Mouse (Mus musculus): ENCODE data around the gene Alcam. TPM values are rescaled to one million over a fixed set of nuclear protein-coding genes. Genes with fewer than 3 reads are reported as not detected.

The Alcam gene
- total RNA-seq, 2 experiments from 2014 or later = 0.31 to 0.59 TPM

- Histone ChIP-seq H3K27ac (no peak overlapping the region), H3K4me3 (no peak overlapping the region)
- no peak for DNase-seq
- TF ChIP-seq CTCF (IDR thresholded peaks at IDR 0.05) = no peak
- intact Hi-C loops (cut with DNase I) = no loop called here
These were observed 70.3 kb downstream of the Alcam start for GRCm38 (mm10) chr16:52383456-52384185.

GRCm38 (mm10) chr16:52378811-52379597 lies 74.9 kb downstream of the Alcam start:
- H3K27ac ChIP-seq = no peak overlapping the region
- no peak for DNase-seq
- TF ChIP-seq CTCF (IDR thresholded peaks at IDR 0.05) = no peak
- no peak overlapping the region for H3K4me3 ChIP-seq
- intact Hi-C loops (cut with DNase I) = no loop called here

GRCm38 (mm10) chr16:52376827-52377226 lies 77.0 kb downstream of the Alcam start:
- no peak for TF ChIP-seq CTCF (IDR thresholded peaks at IDR 0.05)
- intact Hi-C loops (cut with DNase I) = no loop called here
- DNase-seq = no peak
- Histone ChIP-seq H3K4me3 (no peak overlapping the region), H3K27ac (no peak overlapping the region)

GRCm38 (mm10) chr16:52371956-52372355 lies 81.9 kb downstream of the Alcam start:
- no peak for TF ChIP-seq CTCF (IDR thresholded peaks at IDR 0.05)
- intact Hi-C loops (cut with DNase I) = no loop called here
- no peak overlapping the region for H3K4me3 ChIP-seq
- no peak overlapping the region for H3K27ac ChIP-seq
- no peak for DNase-seq

DNA sequence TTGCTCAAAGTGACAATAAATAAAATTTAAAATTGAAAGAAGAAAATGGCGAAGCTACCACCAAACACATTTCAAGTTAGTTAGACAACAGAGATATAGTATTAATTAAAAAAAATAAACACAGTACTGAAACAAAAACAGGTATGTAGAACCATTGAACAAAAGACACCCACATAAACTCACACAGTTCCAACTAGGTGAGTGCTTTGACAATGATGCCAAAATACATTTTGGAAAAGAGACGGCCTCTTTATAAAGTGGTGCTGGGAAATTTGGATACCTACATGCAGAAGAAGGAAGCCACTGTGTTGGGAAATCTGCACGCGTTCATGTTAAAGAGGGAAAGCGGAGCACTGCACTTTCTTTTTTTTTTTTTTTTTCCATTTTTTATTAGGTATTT lies 85.4 kb downstream of the Alcam start:
- intact Hi-C loops (cut with DNase I) = no loop called here
- H3K4me3 ChIP-seq = no peak overlapping the region
- H3K27ac ChIP-seq = no peak overlapping the region
- no peak for TF ChIP-seq CTCF (IDR thresholded peaks at IDR 0.05)
- DNase-seq = no peak

DNA sequence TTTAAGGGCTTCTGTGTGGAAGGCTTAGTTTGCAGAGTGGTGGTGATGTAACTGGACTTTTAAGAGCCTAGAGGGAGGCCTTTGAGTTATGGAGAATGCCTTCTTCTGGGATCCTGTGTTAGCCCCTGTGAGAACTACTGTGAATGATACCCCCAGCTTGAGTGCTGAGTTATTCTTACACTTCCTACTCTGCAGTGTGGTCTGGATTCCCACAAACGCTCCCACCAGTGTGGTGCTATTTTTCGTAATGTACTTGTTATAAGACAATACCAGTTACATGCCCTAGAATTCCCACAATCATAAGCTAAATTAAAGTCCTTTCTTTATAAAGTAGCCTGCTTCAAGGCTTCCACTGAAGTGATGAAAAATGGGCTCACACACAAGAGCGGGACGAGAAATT lies 87.0 kb downstream of the Alcam start:
- intact Hi-C loops (cut with DNase I) = no loop called here
- no peak overlapping the region for H3K4me3 ChIP-seq
- TF ChIP-seq CTCF (IDR thresholded peaks at IDR 0.05) = no peak

GRCm38 (mm10) chr16:52363944-52364511 lies 89.8 kb downstream of the Alcam start:
- no peak for TF ChIP-seq CTCF (IDR thresholded peaks at IDR 0.05)
- intact Hi-C loops (cut with DNase I) = no loop called here
- Histone ChIP-seq H3K4me3 (no peak overlapping the region), H3K27ac (no peak overlapping the region)
- no peak for DNase-seq

More for the DNA sequence above, 87.0 kb downstream of the Alcam start:
- no peak overlapping the region for H3K27ac ChIP-seq
- no peak for DNase-seq

DNA sequence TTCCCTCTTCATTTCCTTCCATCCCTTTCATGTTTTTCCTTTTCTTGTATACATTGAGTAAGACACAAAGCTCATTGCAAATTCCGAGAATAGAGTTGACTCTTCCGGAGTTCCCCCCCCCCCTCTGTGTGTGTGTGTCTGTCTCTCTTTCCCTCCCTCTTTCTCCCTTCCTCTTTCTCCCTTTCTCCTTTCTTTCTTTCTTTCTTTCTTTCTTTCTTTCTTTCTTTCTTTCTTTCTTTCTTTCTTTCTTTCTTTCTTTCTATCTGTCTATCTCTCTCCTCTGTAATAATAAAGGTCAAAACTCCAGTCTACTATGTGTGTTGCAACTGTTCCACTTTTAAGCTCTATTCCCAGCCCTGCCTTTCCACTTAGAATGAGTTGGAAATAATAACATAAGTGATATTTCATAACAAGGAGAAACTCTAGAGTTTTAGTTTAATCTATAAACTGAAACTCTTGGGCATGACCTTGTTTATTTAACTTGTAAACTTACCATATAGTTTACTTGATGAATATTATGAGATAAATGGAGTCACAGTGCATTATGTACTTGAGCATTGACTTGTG lies 110.3 kb downstream of the Alcam start:
- Histone ChIP-seq H3K4me3 (no peak overlapping the region), H3K27ac (no peak overlapping the region)
- intact Hi-C loops (cut with DNase I) = no loop called here
- no peak for TF ChIP-seq CTCF (IDR thresholded peaks at IDR 0.05)
- no peak for DNase-seq

DNA sequence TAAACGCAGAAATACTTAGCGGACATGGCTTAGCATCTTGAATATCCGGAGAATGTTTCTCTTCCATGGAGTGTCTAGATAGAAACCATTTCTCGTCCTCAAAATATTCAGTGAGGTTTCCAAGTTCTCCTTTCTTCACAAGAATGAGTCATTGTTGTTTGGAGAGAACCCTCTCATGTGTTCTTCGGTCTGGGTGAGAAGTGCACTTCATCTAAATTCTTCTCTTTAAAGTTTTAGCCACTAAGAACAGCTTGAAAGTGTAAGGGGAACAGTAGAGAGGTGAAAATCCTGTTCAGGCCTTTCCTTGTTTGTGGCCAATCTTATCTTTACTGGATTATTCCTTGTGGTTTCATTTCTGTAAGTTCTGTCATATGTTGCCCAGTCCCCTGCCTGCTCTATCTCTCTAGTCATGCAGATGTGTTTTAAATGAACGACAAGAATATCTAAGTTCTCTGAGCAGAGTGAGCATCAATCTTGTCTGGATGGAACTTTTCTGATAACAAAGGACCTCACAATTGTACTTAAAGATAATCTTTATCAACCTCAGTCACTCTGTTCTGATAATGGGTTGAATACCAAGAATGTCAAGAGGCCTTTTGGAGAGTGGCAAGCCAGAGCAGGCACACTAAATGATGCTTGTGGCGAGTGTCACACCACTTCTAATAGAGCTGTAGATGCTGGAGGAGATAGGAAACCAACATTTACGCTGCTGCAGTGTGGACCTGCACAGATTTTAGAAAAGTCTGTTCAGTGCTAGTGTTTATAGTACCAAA lies 111.0 kb downstream of the Alcam start:
- Histone ChIP-seq H3K4me3 (no peak overlapping the region), H3K27ac (no peak overlapping the region)
- no peak for TF ChIP-seq CTCF (IDR thresholded peaks at IDR 0.05)
- intact Hi-C loops (cut with DNase I) = no loop called here
- DNase-seq = no peak

GRCm38 (mm10) chr16:52334084-52334483 lies 119.8 kb downstream of the Alcam start:
- no peak for DNase-seq
- intact Hi-C loops (cut with DNase I) = no loop called here
- Histone ChIP-seq H3K4me3 (no peak overlapping the region), H3K27ac (no peak overlapping the region)
- TF ChIP-seq CTCF (IDR thresholded peaks at IDR 0.05) = no peak

DNA sequence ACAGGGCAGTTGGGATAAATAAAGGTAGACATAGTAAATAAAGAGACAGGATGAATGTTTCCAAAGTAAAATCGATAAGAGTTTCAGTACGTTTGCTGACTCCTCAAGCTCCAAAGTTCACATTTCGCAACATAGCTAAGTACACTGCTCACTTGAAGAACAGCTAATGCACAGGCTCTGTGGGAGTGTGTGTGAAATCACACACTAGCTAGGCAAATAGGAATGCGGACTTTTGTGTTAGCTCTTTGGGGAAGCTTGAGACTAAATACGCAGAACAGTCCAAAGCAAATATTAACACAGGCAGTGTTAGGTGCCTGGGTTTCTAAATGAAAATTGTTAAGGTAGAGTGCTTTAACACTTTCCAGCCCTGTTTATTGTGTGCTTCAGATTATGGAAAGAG lies 120.2 kb downstream of the Alcam start:
- intact Hi-C loops (cut with DNase I) = no loop called here
- TF ChIP-seq CTCF (IDR thresholded peaks at IDR 0.05) = no peak
- DNase-seq = no peak
- no peak overlapping the region for H3K4me3 ChIP-seq
- H3K27ac ChIP-seq = no peak overlapping the region

GRCm38 (mm10) chr16:52331341-52331830 lies 122.5 kb downstream of the Alcam start:
- intact Hi-C loops (cut with DNase I) = no loop called here
- DNase-seq = no peak
- no peak for TF ChIP-seq CTCF (IDR thresholded peaks at IDR 0.05)
- no peak overlapping the region for H3K27ac ChIP-seq
- H3K4me3 ChIP-seq = no peak overlapping the region
